Mouse (Mus musculus): ENCODE measurements around the gene Sac3d1. TPM values are rescaled to one million over a fixed set of nuclear protein-coding genes. Genes with fewer than 3 reads are reported as not detected.

Gene Sac3d1
- polyA plus RNA-seq, 1 experiment, result 27.5 TPM

DNA sequence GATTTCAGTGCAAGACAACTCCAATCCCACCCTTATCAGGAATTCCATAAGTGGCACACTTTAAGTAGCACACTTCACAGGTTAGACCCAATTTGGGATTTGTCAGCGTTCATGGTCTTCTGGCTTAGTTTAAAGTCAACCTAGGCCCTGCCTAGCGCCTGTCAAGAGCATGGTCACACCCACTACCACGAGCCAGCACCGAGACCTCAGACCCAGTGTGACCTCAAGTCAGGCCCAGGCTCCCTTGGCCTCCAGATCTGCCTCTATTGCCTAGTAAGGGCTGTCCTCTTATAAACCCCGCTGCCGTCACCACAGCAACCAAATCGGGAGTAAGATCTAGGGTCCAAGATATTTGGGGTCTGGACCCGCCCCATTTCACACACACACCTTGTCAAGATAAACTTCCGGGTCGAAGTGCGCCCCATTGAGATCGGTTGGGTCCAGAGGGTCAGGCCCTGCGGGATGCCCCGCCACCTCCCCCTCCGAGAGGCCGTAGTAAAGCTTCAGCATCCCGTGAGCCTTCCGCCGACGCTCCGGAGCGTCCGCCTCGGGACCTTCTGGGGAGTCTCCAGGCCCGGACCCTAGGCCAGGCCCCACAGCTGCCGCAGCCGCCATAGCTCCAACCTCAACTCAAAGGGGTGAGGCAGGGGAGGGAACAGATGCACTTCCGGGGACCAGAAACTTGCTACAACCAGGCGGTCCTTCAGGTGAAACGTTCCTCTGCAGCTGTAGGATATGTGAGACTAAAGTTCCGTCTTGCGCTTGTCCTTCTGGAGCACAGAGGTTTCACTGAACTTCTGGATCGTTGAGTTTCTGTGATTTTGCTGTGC lies 41.7 kb downstream of the Sac3d1 start, which contains the start of gene Vps51:
Vps51 (minus strand) TSS at position 668 of the 830 bp plus-strand sequence.
- peak within 1 kb of the TSS; percentile 65 for H3K4me3 ChIP-seq
- H3ac ChIP-seq (ENCODE audit: control insufficient read depth, insufficient read length), result peak within 1 kb of the TSS; percentile 17
- H3K79me2 ChIP-seq (ENCODE audit: control insufficient read depth, insufficient read depth), result peaks cover 17% of the 10 kb centered on the region
- TF ChIP-seq E2F4 (IDR thresholded peaks at IDR 0.05; ENCODE audit: insufficient read depth), result no peak
- no peak for TF ChIP-seq REST (IDR thresholded peaks at IDR 0.05; ENCODE audit: insufficient read depth, insufficient read length)
- TF ChIP-seq USF1 (IDR thresholded peaks at IDR 0.05; ENCODE audit: low read depth), result no peak
- TF ChIP-seq CEBPB (IDR thresholded peaks at IDR 0.05; ENCODE audit: insufficient read depth, poor library complexity, severe bottlenecking), result 0 out of 2 replicates have a peak, but pooled peaks have one; percentile 1
- peak in 2 of 3 experiments; percentile 44 to 52 for TF ChIP-seq MYOD1 (IDR thresholded peaks at IDR 0.05; ENCODE audit: control insufficient read depth in 1 of 3, insufficient read length in 2 of 3, low read depth in 2 of 3)
- TF ChIP-seq POLR2A (IDR thresholded peaks at IDR 0.05; ENCODE audit: insufficient read length, low read depth), result peak; percentile 55
- no peak for TF ChIP-seq TCF12 (IDR thresholded peaks at IDR 0.05; ENCODE audit: insufficient read depth, poor library complexity, severe bottlenecking)
- peak in 2 of 3 experiments; percentile 38 to 77 for TF ChIP-seq MYOG (IDR thresholded peaks at IDR 0.05; ENCODE audit: control insufficient read depth in 1 of 3, insufficient read depth in 1 of 3, insufficient read length in 2 of 3, low read depth in 2 of 3)
- peak; percentile 78 for TF ChIP-seq SRF (IDR thresholded peaks at IDR 0.05; ENCODE audit: control insufficient read depth, insufficient read length, low read depth)
- TF ChIP-seq POLR2AphosphoS2 (IDR thresholded peaks at IDR 0.05; ENCODE audit: insufficient read length, low read depth), result peak; percentile 64
- TF ChIP-seq TCF3 (IDR thresholded peaks at IDR 0.05; ENCODE audit: insufficient read length, low read depth), result no peak
- TF ChIP-seq MAX (IDR thresholded peaks at IDR 0.05; ENCODE audit: low read depth), result peak; percentile 75
- H3K4me2 ChIP-seq (ENCODE audit: low read depth), result peak within 1 kb of the TSS; percentile 95
- H3K36me3 ChIP-seq (ENCODE audit: control insufficient read depth, insufficient read depth), result peaks cover 3% of the 10 kb centered on the region
- no peaks in the 10 kb centered on the region for H3K27me3 ChIP-seq (ENCODE audit: control insufficient read depth, insufficient read depth, insufficient read length)

DNA sequence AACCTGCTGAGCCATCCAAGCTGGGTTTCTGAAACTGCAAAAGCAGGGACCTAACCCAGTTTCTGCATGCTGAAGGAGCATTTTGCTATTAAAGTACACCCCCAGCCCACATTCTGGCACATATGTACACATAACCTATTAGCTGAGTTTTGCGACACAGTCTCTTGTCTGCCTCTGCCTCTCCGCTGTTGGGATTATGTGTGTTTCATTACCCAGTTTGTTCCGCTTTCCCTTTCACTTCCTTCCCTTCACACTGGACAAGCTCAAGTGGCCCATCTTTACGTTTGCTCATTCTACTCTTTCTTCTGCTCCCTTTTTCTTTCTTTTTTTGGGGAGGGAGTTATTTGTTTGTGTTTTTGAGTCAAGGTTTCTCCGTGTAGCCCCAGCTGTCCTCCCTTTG lies 44.6 kb downstream of the Sac3d1 start:
- no peaks in the 10 kb centered on the region for H3K27me3 ChIP-seq (ENCODE audit: control insufficient read depth, insufficient read depth, insufficient read length)
- no peak overlapping the region for H3ac ChIP-seq (ENCODE audit: control insufficient read depth, insufficient read length)
- H3K4me3 ChIP-seq, result no peak overlapping the region
- peaks cover 3% of the 10 kb centered on the region for H3K36me3 ChIP-seq (ENCODE audit: control insufficient read depth, insufficient read depth)
- H3K4me2 ChIP-seq (ENCODE audit: low read depth), result no peak overlapping the region
- H3K79me2 ChIP-seq (ENCODE audit: control insufficient read depth, insufficient read depth), result peaks cover 17% of the 10 kb centered on the region
- TF ChIP-seq MYOG (IDR thresholded peaks at IDR 0.05; ENCODE audit: control insufficient read depth in 1 of 3, insufficient read depth in 1 of 3, insufficient read length in 2 of 3, low read depth in 2 of 3), result no peak
- TF ChIP-seq TCF3 (IDR thresholded peaks at IDR 0.05; ENCODE audit: insufficient read length, low read depth), result no peak
- TF ChIP-seq SRF (IDR thresholded peaks at IDR 0.05; ENCODE audit: control insufficient read depth, insufficient read length, low read depth), result no peak
- no peak for TF ChIP-seq E2F4 (IDR thresholded peaks at IDR 0.05; ENCODE audit: insufficient read depth)
- no peak for TF ChIP-seq CEBPB (IDR thresholded peaks at IDR 0.05; ENCODE audit: insufficient read depth, poor library complexity, severe bottlenecking)
- no peak for TF ChIP-seq POLR2A (IDR thresholded peaks at IDR 0.05; ENCODE audit: insufficient read length, low read depth)
- no peak for TF ChIP-seq TCF12 (IDR thresholded peaks at IDR 0.05; ENCODE audit: insufficient read depth, poor library complexity, severe bottlenecking)
- TF ChIP-seq USF1 (IDR thresholded peaks at IDR 0.05; ENCODE audit: low read depth), result no peak
- TF ChIP-seq REST (IDR thresholded peaks at IDR 0.05; ENCODE audit: insufficient read depth, insufficient read length), result no peak
- TF ChIP-seq MAX (IDR thresholded peaks at IDR 0.05; ENCODE audit: low read depth), result no peak
- TF ChIP-seq POLR2AphosphoS2 (IDR thresholded peaks at IDR 0.05; ENCODE audit: insufficient read length, low read depth), result no peak
- no peak for TF ChIP-seq MYOD1 (IDR thresholded peaks at IDR 0.05; ENCODE audit: control insufficient read depth in 1 of 3, insufficient read length in 2 of 3, low read depth in 2 of 3)

DNA sequence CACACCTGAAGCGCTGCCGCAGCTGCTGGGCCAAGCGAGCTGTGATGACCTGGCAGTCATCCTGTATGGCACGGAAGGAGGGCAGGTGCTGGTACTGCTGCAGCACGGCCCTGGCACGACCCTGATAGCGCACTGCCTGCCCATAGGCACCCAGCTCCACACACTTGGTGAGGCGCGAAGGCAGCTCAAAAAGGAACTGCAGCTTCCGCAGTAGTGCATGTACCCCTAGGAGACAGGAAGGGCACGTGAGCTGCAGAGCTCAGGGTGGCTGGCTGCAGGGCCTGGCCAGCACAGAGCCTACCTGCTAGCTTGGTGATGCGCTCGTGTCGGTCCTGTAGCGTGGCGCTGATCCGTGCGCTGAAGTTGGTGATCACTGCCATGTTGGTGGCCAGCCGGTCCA lies 47.2 kb downstream of the Sac3d1 start:
- H3K36me3 ChIP-seq (ENCODE audit: control insufficient read depth, insufficient read depth), result peaks cover 3% of the 10 kb centered on the region
- no peak overlapping the region for H3K4me2 ChIP-seq (ENCODE audit: low read depth)
- peaks cover 14% of the 10 kb centered on the region for H3K79me2 ChIP-seq (ENCODE audit: control insufficient read depth, insufficient read depth)
- TF ChIP-seq SRF (IDR thresholded peaks at IDR 0.05; ENCODE audit: control insufficient read depth, insufficient read length, low read depth) (no peak), MYOG (IDR thresholded peaks at IDR 0.05; ENCODE audit: control insufficient read depth in 1 of 3, insufficient read depth in 1 of 3, insufficient read length in 2 of 3, low read depth in 2 of 3) (no peak), POLR2A (IDR thresholded peaks at IDR 0.05; ENCODE audit: insufficient read length, low read depth) (no peak), MYOD1 (IDR thresholded peaks at IDR 0.05; ENCODE audit: control insufficient read depth in 1 of 3, insufficient read length in 2 of 3, low read depth in 2 of 3) (no peak), USF1 (IDR thresholded peaks at IDR 0.05; ENCODE audit: low read depth) (no peak), TCF3 (IDR thresholded peaks at IDR 0.05; ENCODE audit: insufficient read length, low read depth) (no peak), E2F4 (IDR thresholded peaks at IDR 0.05; ENCODE audit: insufficient read depth) (no peak), MAX (IDR thresholded peaks at IDR 0.05; ENCODE audit: low read depth) (no peak), POLR2AphosphoS2 (IDR thresholded peaks at IDR 0.05; ENCODE audit: insufficient read length, low read depth) (no peak), REST (IDR thresholded peaks at IDR 0.05; ENCODE audit: insufficient read depth, insufficient read length) (no peak), TCF12 (IDR thresholded peaks at IDR 0.05; ENCODE audit: insufficient read depth, poor library complexity, severe bottlenecking) (no peak), CEBPB (IDR thresholded peaks at IDR 0.05; ENCODE audit: insufficient read depth, poor library complexity, severe bottlenecking) (no peak)
- no peak overlapping the region for H3K4me3 ChIP-seq
- H3ac ChIP-seq (ENCODE audit: control insufficient read depth, insufficient read length), result no peak overlapping the region
- H3K27me3 ChIP-seq (ENCODE audit: control insufficient read depth, insufficient read depth, insufficient read length), result no peaks in the 10 kb centered on the region

DNA sequence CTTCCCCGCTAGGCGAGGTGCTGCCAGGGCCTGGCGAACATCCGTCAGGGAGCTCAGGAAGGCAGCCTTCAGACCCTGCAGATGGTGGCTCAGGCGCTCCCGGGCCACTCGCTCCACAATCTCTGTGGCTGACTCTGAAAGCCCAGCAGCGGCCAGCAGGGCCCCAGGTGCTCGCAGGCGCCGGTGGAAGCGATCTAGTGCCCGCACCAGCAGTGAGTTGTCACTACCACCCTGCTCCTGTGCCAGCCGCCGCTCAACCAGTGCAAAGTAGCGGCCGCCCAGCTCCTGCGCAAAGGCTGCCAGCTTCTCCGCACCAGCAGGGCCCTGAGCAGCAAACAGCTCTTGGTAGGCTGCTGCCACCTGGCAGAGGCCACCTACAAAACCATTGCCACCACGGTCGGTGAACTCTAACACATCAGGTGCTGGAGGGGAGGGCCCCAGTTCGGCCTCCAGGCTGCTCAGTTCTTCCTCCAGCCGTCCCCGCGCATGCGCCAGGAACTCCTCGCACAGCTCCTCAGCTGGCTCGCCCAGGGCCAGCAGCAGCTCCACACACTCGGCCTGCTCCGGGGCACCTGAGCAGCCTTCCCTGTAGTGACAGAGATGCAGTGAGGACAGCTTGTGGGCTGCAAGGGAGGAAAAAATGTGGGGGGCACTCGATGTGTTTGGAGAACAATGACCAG lies 47.7 kb downstream of the Sac3d1 start:
- Histone ChIP-seq H3K79me2 (ENCODE audit: control insufficient read depth, insufficient read depth) (peaks cover 11% of the 10 kb centered on the region), H3K27me3 (ENCODE audit: control insufficient read depth, insufficient read depth, insufficient read length) (no peaks in the 10 kb centered on the region), H3ac (ENCODE audit: control insufficient read depth, insufficient read length) (no peak overlapping the region), H3K4me3 (no peak overlapping the region), H3K4me2 (ENCODE audit: low read depth) (no peak overlapping the region), H3K36me3 (ENCODE audit: control insufficient read depth, insufficient read depth) (peaks cover 3% of the 10 kb centered on the region)
- TF ChIP-seq POLR2A (IDR thresholded peaks at IDR 0.05; ENCODE audit: insufficient read length, low read depth) (no peak), REST (IDR thresholded peaks at IDR 0.05; ENCODE audit: insufficient read depth, insufficient read length) (no peak), SRF (IDR thresholded peaks at IDR 0.05; ENCODE audit: control insufficient read depth, insufficient read length, low read depth) (no peak), MAX (IDR thresholded peaks at IDR 0.05; ENCODE audit: low read depth) (no peak), CEBPB (IDR thresholded peaks at IDR 0.05; ENCODE audit: insufficient read depth, poor library complexity, severe bottlenecking) (no peak), MYOG (IDR thresholded peaks at IDR 0.05; ENCODE audit: control insufficient read depth in 1 of 3, insufficient read depth in 1 of 3, insufficient read length in 2 of 3, low read depth in 2 of 3) (no peak), TCF3 (IDR thresholded peaks at IDR 0.05; ENCODE audit: insufficient read length, low read depth) (no peak), TCF12 (IDR thresholded peaks at IDR 0.05; ENCODE audit: insufficient read depth, poor library complexity, severe bottlenecking) (no peak), USF1 (IDR thresholded peaks at IDR 0.05; ENCODE audit: low read depth) (no peak), E2F4 (IDR thresholded peaks at IDR 0.05; ENCODE audit: insufficient read depth) (no peak), POLR2AphosphoS2 (IDR thresholded peaks at IDR 0.05; ENCODE audit: insufficient read length, low read depth) (no peak), MYOD1 (IDR thresholded peaks at IDR 0.05; ENCODE audit: control insufficient read depth in 1 of 3, insufficient read length in 2 of 3, low read depth in 2 of 3) (no peak)
